Mouse (Mus musculus) testis, postnatal 10 days (tissue): ENCODE measurements around the gene Dusp2.
A peak's percentile ranks its signal among the peaks of the same experiment; 100 is the strongest.
"Not testable (repeated sequence)": the region's sequence is repeated elsewhere in the genome, so short reads cannot be mapped to it uniquely, and the experiment has no call there.

Experiments
- DNase-seq: peaks from one replicate; pipeline ENCODE4 v3.0.0; 2021; ENCODE audit warnings: low spot score

The Dusp2 gene

GRCm38 (mm10) chr2:127335767-127336496 lies at the start of gene Dusp2:
TSS of gene Dusp2 (plus strand) at chr2:127336159.
- peak; percentile 69 for DNase-seq

- no peak for DNase-seq
These were observed 43.7 kb upstream of the Dusp2 start for GRCm38 (mm10) chr2:127292250-127292649.

GRCm38 (mm10) chr2:127297001-127297805 lies 38.8 kb upstream of the Dusp2 start:
- DNase-seq, result no peak

GRCm38 (mm10) chr2:127298056-127298455 lies 37.9 kb upstream of the Dusp2 start:
- no peak for DNase-seq

- no peak for DNase-seq
These were observed 35.3 kb upstream of the Dusp2 start for GRCm38 (mm10) chr2:127300701-127301100.

GRCm38 (mm10) chr2:127301883-127302282 lies 34.1 kb upstream of the Dusp2 start:
- DNase-seq, result no peak

- not testable (repeated sequence) for DNase-seq
These were observed 31.8 kb upstream of the Dusp2 start for GRCm38 (mm10) chr2:127304192-127304591.

GRCm38 (mm10) chr2:127304609-127305210 lies 31.2 kb upstream of the Dusp2 start:
- DNase-seq, result no peak

- DNase-seq, result no peak
These were observed 29.8 kb upstream of the Dusp2 start for GRCm38 (mm10) chr2:127306123-127306522.

GRCm38 (mm10) chr2:127307179-127307578 lies 28.8 kb upstream of the Dusp2 start:
- no peak for DNase-seq

GRCm38 (mm10) chr2:127308660-127309059 lies 27.3 kb upstream of the Dusp2 start:
- no peak for DNase-seq

- DNase-seq, result no peak
These were observed 25.7 kb upstream of the Dusp2 start for GRCm38 (mm10) chr2:127310246-127310645.

GRCm38 (mm10) chr2:127310685-127311084 lies 25.3 kb upstream of the Dusp2 start:
- no peak for DNase-seq

GRCm38 (mm10) chr2:127311193-127311592 lies 24.8 kb upstream of the Dusp2 start:
- no peak for DNase-seq

- no peak for DNase-seq
These were observed 23.2 kb upstream of the Dusp2 start for GRCm38 (mm10) chr2:127312801-127313200.

- no peak for DNase-seq
These were observed 22.1 kb upstream of the Dusp2 start for GRCm38 (mm10) chr2:127313878-127314277.

GRCm38 (mm10) chr2:127314467-127315154 lies 21.3 kb upstream of the Dusp2 start:
- no peak for DNase-seq

- DNase-seq, result no peak
These were observed 20.8 kb upstream of the Dusp2 start for GRCm38 (mm10) chr2:127315155-127315470.

GRCm38 (mm10) chr2:127316431-127316830 lies 19.5 kb upstream of the Dusp2 start:
- DNase-seq, result no peak

- no peak for DNase-seq
These were observed 17.8 kb upstream of the Dusp2 start for GRCm38 (mm10) chr2:127318136-127318535.

- DNase-seq, result no peak
These were observed 16.9 kb upstream of the Dusp2 start for GRCm38 (mm10) chr2:127319071-127319470.

GRCm38 (mm10) chr2:127322671-127323285 lies 13.2 kb upstream of the Dusp2 start:
- no peak for DNase-seq
